Mouse (Mus musculus): Measurements from ENCODE around the gene Stard13. TPM values are rescaled to one million over a fixed set of nuclear protein-coding genes. Genes with fewer than 3 reads are reported as not detected.

The Stard13 gene
- polyA plus RNA-seq, 1 experiment = not detected

DNA sequence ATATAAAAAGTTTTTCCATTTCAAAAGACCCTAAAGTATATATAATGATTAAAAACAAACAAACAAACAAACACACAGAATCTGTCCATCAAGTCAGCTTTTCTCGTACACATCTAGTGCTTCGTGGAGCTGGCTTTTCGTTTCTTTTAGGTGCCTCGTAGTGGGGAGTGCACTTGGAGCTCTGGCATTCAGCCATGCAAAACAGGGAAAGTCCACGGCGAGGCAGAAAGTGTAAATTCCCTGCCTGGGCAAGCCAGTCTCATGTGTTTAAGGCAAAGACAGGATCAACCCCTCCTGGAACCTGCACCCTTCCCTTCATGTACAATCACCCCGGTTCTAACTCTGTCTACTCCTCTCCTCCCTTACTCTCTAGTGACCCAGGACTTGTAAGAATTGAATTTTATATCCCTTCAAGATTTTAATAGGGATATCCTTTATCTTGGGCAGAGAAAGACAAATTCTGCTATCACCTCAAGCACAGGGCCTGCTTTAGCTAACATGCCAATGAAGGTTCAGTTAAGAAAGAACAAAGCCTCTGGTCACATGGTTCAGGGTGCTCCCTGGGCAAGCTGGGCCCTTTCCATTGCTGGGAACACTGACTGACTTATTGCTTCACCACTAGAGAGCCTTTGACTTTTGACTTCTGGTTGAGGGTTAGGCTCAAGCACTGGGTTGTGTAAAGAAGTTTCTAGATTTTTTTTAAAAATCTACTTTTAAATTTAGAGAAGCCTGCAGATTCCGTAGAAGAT, 98.4 kb downstream of the Stard13 start:
- Histone ChIP-seq H3K4me3 (ENCODE audit: insufficient read depth, low read depth, low read length) (no peak overlapping the region), H3K27ac (ENCODE audit: insufficient read depth, low read depth, low read length) (no peak overlapping the region), H3K4me1 (ENCODE audit: control insufficient read depth, insufficient read depth, low read length) (no peaks in the 10 kb centered on the region)
- 75% methylated on average over 8 of the region's 8 CpGs for WGBS
- TF ChIP-seq CTCF (IDR thresholded peaks at IDR 0.05; ENCODE audit: insufficient read depth, low read depth, low read length) (no peak), POLR2A (IDR thresholded peaks at IDR 0.05; ENCODE audit: insufficient read depth, low read depth, low read length) (no peak)

GRCm38 (mm10) chr5:151134202-151134601, 99.4 kb downstream of the Stard13 start:
- Histone ChIP-seq H3K4me1 (ENCODE audit: control insufficient read depth, insufficient read depth, low read length) (no peaks in the 10 kb centered on the region), H3K27ac (ENCODE audit: insufficient read depth, low read depth, low read length) (no peak overlapping the region), H3K4me3 (ENCODE audit: insufficient read depth, low read depth, low read length) (no peak overlapping the region)

DNA sequence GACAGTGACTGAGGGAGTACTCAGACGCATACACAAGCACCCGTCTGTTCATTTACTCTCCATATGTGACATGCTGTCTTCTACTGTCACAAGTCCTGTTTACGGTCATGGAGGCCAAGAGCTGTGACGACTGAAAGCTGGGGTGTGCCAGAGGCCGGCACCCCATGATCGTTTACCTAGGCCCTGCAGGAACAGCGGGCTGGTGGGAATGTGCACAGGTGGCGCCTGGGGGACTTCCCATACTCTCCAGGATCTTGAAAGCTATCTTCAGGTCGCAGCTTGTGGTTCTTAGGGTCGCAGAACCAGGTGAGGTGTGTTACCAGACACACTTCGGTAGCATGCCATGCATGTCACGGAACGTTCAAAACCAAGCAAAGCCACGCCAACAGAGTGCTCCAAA, 99.9 kb downstream of the Stard13 start:
- no peaks in the 10 kb centered on the region for H3K4me1 ChIP-seq (ENCODE audit: control insufficient read depth, insufficient read depth, low read length)
- TF ChIP-seq POLR2A (IDR thresholded peaks at IDR 0.05; ENCODE audit: insufficient read depth, low read depth, low read length) (no peak), CTCF (IDR thresholded peaks at IDR 0.05; ENCODE audit: insufficient read depth, low read depth, low read length) (no peak)
- no peak overlapping the region for H3K4me3 ChIP-seq (ENCODE audit: insufficient read depth, low read depth, low read length)
- H3K27ac ChIP-seq (ENCODE audit: insufficient read depth, low read depth, low read length) = no peak overlapping the region
- WGBS = 95% methylated on average over 14 of the region's 14 CpGs

More at GRCm38 (mm10) chr5:151134202-151134601, 99.4 kb downstream of the Stard13 start:
- 93% methylated on average over 4 of the region's 4 CpGs for WGBS
- TF ChIP-seq POLR2A (IDR thresholded peaks at IDR 0.05; ENCODE audit: insufficient read depth, low read depth, low read length) = no peak
- no peak for TF ChIP-seq CTCF (IDR thresholded peaks at IDR 0.05; ENCODE audit: insufficient read depth, low read depth, low read length)

- TF ChIP-seq CTCF (IDR thresholded peaks at IDR 0.05; ENCODE audit: insufficient read depth, low read depth, low read length) (no peak), POLR2A (IDR thresholded peaks at IDR 0.05; ENCODE audit: insufficient read depth, low read depth, low read length) (no peak)
- Histone ChIP-seq H3K27ac (ENCODE audit: insufficient read depth, low read depth, low read length) (0 out of 2 replicates have a peak overlapping the region, but pooled peaks have one; percentile 26), H3K4me3 (ENCODE audit: insufficient read depth, low read depth, low read length) (no peak overlapping the region), H3K4me1 (ENCODE audit: control insufficient read depth, insufficient read depth, low read length) (no peaks in the 10 kb centered on the region)
- WGBS = 60% methylated on average over 2 of the region's 2 CpGs
Observed at GRCm38 (mm10) chr5:151129762-151130161, 103.9 kb downstream of the Stard13 start.

DNA sequence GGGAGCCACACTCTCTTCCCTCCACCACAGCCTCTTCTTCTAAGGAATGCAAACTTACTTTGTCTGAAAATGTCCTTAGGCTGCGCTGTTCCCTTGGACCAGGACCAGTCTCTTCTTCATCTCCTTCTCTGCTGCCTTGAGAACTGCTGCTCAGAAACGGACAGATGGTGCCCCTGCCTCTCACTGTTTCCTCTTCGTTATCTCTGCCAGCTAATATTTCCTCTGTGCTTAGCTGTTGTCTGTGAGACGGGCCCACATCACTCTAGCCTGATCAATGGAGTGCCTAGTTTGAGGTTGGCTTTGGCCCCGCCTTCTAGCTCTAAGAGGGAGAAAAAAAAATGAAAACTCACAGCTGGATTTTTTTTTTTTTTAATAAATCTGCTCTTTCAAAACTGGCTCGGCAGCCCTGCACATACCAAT, 106.3 kb downstream of the Stard13 start:
- TF ChIP-seq POLR2A (IDR thresholded peaks at IDR 0.05; ENCODE audit: insufficient read depth, low read depth, low read length) (no peak), CTCF (IDR thresholded peaks at IDR 0.05; ENCODE audit: insufficient read depth, low read depth, low read length) (no peak)
- 72% methylated on average over 6 of the region's 6 CpGs for WGBS
- Histone ChIP-seq H3K27ac (ENCODE audit: insufficient read depth, low read depth, low read length) (no peak overlapping the region), H3K4me3 (ENCODE audit: insufficient read depth, low read depth, low read length) (no peak overlapping the region), H3K4me1 (ENCODE audit: control insufficient read depth, insufficient read depth, low read length) (no peaks in the 10 kb centered on the region)

DNA sequence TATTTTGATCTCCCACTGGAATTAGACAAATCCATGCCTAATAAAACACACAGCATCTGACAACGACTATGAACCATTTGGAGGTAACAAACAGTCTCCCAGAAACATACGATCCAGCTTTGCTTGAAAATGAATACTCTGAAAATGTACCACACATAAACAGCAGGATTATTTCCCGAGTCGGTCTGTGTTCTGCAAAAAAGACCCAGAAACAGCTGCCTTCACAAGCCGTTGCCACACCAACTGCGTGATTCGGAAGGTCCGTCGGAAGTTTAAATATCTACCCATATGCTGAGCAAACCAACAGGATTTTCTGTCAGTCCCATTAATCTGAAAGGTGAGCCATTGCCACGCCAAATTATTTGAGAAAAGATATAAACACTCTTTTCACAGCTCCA, 107.0 kb downstream of the Stard13 start:
- H3K4me1 ChIP-seq (ENCODE audit: control insufficient read depth, insufficient read depth, low read length) = no peaks in the 10 kb centered on the region
- no peak overlapping the region for H3K27ac ChIP-seq (ENCODE audit: insufficient read depth, low read depth, low read length)
- 51% methylated on average over 10 of the region's 10 CpGs for WGBS
- no peak for TF ChIP-seq POLR2A (IDR thresholded peaks at IDR 0.05; ENCODE audit: insufficient read depth, low read depth, low read length)
- no peak for TF ChIP-seq CTCF (IDR thresholded peaks at IDR 0.05; ENCODE audit: insufficient read depth, low read depth, low read length)
- H3K4me3 ChIP-seq (ENCODE audit: insufficient read depth, low read depth, low read length) = no peak overlapping the region

GRCm38 (mm10) chr5:151125985-151126607, 107.5 kb downstream of the Stard13 start:
- WGBS = 71% methylated on average over 6 of the region's 6 CpGs
- Histone ChIP-seq H3K4me3 (ENCODE audit: insufficient read depth, low read depth, low read length) (no peak overlapping the region), H3K4me1 (ENCODE audit: control insufficient read depth, insufficient read depth, low read length) (no peaks in the 10 kb centered on the region), H3K27ac (ENCODE audit: insufficient read depth, low read depth, low read length) (no peak overlapping the region)
- TF ChIP-seq CTCF (IDR thresholded peaks at IDR 0.05; ENCODE audit: insufficient read depth, low read depth, low read length) (no peak), POLR2A (IDR thresholded peaks at IDR 0.05; ENCODE audit: insufficient read depth, low read depth, low read length) (no peak)

- no peak overlapping the region for H3K27ac ChIP-seq (ENCODE audit: insufficient read depth, low read depth, low read length)
- WGBS = 86% methylated on average over 2 of the region's 2 CpGs
- TF ChIP-seq POLR2A (IDR thresholded peaks at IDR 0.05; ENCODE audit: insufficient read depth, low read depth, low read length) (no peak), CTCF (IDR thresholded peaks at IDR 0.05; ENCODE audit: insufficient read depth, low read depth, low read length) (no peak)
- H3K4me3 ChIP-seq (ENCODE audit: insufficient read depth, low read depth, low read length) = no peak overlapping the region
- peaks cover 2% of the 10 kb centered on the region; the same call in 1 of the 2 replicates for H3K4me1 ChIP-seq (ENCODE audit: control insufficient read depth, insufficient read depth, low read length)
Observed at GRCm38 (mm10) chr5:151117846-151118245, 115.8 kb downstream of the Stard13 start.

DNA sequence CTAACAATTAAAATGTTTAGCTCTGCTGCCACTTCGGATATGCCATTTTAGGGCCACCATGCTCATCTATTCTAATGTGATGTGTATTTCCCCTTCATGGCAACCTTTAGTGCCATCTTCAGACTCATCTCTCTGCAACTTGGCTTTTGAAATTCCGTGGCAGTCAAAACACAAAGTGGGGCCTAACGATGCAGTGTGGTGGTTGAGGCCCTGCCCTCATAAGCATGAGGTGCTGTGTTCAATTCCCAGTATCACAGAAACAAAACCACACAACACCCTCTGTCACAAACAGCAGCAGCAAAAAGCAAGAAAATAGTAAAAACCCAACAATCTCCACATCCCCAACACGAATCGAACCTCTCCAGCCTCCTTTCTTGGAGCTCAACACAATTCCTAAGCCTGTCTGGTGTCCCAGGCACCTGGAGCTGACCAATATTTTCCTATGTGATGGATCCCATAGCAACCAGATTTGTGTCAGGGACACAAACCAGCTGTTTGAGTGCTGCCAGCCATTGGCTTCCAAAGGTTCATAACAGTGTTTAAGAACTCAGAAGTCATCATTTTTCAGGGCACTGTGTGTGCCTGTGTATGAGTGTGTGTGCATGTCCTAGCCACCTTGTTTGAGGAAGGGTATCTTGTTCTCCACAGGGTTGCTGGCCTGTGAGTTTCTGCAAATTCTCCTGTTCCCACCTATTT, 117.3 kb downstream of the Stard13 start:
- Histone ChIP-seq H3K27ac (ENCODE audit: insufficient read depth, low read depth, low read length) (no peak overlapping the region), H3K4me1 (ENCODE audit: control insufficient read depth, insufficient read depth, low read length) (peaks cover 2% of the 10 kb centered on the region; the same call in 1 of the 2 replicates), H3K4me3 (ENCODE audit: insufficient read depth, low read depth, low read length) (no peak overlapping the region)
- TF ChIP-seq POLR2A (IDR thresholded peaks at IDR 0.05; ENCODE audit: insufficient read depth, low read depth, low read length) = no peak
- no peak for TF ChIP-seq CTCF (IDR thresholded peaks at IDR 0.05; ENCODE audit: insufficient read depth, low read depth, low read length)
- WGBS = 85% methylated on average over 5 of the region's 5 CpGs
